Mouse (Mus musculus) liver, embryonic 15.5 days (tissue): ENCODE measurements around the gene Tm6sf1. TPM values are rescaled to one million over a fixed set of nuclear protein-coding genes. Genes with fewer than 3 reads are reported as not detected.
A peak's percentile ranks its signal among the peaks of the same experiment; 100 is the strongest.

ENCODE experiments used
- ATAC-seq: fragments of 200-750 bp; cut with Nextera tagmentation; 2 replicates; pipeline ENCODE4 v1.8.0; 2017; ENCODE audit warnings: moderate number of reproducible peaks, mild to moderate bottlenecking, moderate library complexity; ENCODE audit not compliant: insufficient read depth
- H3K27ac ChIP-seq: fragments of 300-500 bp; sonication (generic); replicated peaks from 2 replicates; pipeline ENCODE4 v1.5.1; 2015; ENCODE audit warnings: mild to moderate bottlenecking, inconsistent platforms
- H3K27me3 ChIP-seq: fragments of 300-500 bp; sonication (generic); 2 replicates; pipeline ENCODE4 v1.6.1; 2015; ENCODE audit warnings: mild to moderate bottlenecking, inconsistent platforms
- H3K36me3 ChIP-seq: fragments of 300-500 bp; sonication (generic); replicated peaks from 2 replicates; pipeline ENCODE4 v1.6.1; 2015; ENCODE audit warnings: moderate library complexity, mild to moderate bottlenecking, inconsistent platforms
- H3K4me1 ChIP-seq: fragments of 300-500 bp; sonication (generic); replicated peaks from 2 replicates; pipeline ENCODE4 v1.6.1; 2015; ENCODE audit warnings: inconsistent platforms
- H3K4me2 ChIP-seq: fragments of 300-500 bp; sonication (generic); 2 replicates; pipeline ENCODE4 v1.6.1; 2015; ENCODE audit warnings: moderate library complexity, mild to moderate bottlenecking, inconsistent platforms
- H3K4me3 ChIP-seq: fragments of 300-500 bp; sonication (generic); replicated peaks from 2 replicates; pipeline ENCODE4 v1.5.1; 2015; ENCODE audit warnings: mild to moderate bottlenecking, inconsistent platforms
- H3K9ac ChIP-seq: fragments of 300-500 bp; sonication (generic); 2 replicates; pipeline ENCODE4 v1.6.1; 2015; ENCODE audit warnings: moderate library complexity, mild to moderate bottlenecking, inconsistent platforms
- H3K9me3 ChIP-seq: fragments of 300-500 bp; sonication (generic); replicated peaks from 2 replicates; pipeline ENCODE4 v1.6.1; 2016; ENCODE audit warnings: inconsistent platforms
- WGBS: fragments of 180-500 bp; shearing (Covaris S2); methylation state at CpG from one replicate; pipeline ENCODE4 v1.1.7; 2015; ENCODE audit warnings: mixed read lengths; ENCODE audit not compliant: insufficient replicate concordance; 5-methylcytosine and 5-hydroxymethylcytosine counted together
- polyA plus RNA-seq: library from polyadenylated mRNA; unstranded; fragments of >200 nt; fragmentation: Nextera tagmentation; extraction: Ambion mirVana; gene quantifications from 2 replicates; pipeline ENCODE4 v1.2.1, GENCODE M21; 2015

The Tm6sf1 gene
- polyA plus RNA-seq, 1 experiment from 2014 or later: 11.1 TPM

DNA sequence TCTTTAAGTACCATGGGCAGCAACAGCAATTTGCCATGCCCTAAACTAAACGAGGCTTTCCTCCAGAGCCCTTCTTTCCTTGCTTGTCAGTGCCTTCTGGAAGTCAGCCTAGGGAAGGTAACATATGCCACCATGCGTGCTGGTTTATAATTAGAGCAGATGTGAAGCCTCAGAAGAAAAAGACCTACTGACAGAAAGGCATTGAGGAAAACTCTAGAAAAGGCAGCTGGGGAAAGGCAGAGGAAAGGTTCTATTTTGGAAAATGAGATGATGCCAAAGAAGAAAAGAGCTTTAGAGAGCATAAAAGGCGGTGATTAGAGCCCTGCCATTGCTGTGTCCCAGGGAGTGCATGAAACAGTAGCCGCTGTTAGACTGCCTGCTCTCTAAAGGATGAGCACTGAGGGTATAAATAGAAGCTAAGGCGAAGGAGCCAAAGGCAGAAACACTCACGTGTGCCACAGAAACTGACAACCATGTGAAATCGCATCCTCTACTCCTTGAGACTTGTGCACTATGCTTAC, 18.1 kb upstream of the Tm6sf1 start:
- no peak overlapping the region for H3K9ac ChIP-seq
- peaks cover 21% of the 10 kb centered on the region for H3K27me3 ChIP-seq
- 57% methylated on average over 7 of the region's 7 CpGs for WGBS
- H3K4me2 ChIP-seq: no peak overlapping the region
- H3K4me1 ChIP-seq: no peaks in the 10 kb centered on the region
- no peaks in the 10 kb centered on the region for H3K36me3 ChIP-seq
- H3K9me3 ChIP-seq: no peaks in the 10 kb centered on the region
- no peak overlapping the region for H3K4me3 ChIP-seq
- no peak for ATAC-seq
- no peak overlapping the region for H3K27ac ChIP-seq

DNA sequence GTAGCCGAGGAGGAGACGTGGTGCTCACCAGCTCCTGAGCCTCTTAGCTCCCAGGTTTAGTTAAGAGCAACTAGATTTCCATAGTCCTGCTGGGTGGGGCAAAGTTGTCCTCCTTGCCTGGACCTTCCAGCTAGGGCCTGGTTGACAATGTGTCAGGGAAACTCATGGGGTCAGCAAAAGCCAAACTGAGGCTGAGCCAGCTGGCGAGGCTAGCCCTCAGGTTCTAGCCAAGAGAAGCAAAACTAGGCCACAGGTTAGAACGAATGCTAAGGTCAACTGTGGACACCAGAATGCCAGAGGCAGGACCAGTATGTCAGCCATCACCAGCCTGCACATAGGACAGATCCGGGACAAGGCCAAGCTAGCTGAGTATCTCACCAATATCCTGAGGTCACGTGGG, 17.4 kb upstream of the Tm6sf1 start:
- H3K4me2 ChIP-seq: no peak overlapping the region
- 59% methylated on average over 6 of the region's 6 CpGs for WGBS
- no peak overlapping the region for H3K9ac ChIP-seq
- H3K4me3 ChIP-seq: no peak overlapping the region
- peaks cover 21% of the 10 kb centered on the region for H3K27me3 ChIP-seq
- H3K4me1 ChIP-seq: no peaks in the 10 kb centered on the region
- no peak overlapping the region for H3K27ac ChIP-seq
- no peaks in the 10 kb centered on the region for H3K9me3 ChIP-seq
- no peak for ATAC-seq
- H3K36me3 ChIP-seq: no peaks in the 10 kb centered on the region

- ATAC-seq: no peak
- Histone ChIP-seq H3K4me2 (no peak overlapping the region), H3K4me3 (no peak overlapping the region), H3K36me3 (no peaks in the 10 kb centered on the region), H3K9ac (no peak overlapping the region), H3K9me3 (no peaks in the 10 kb centered on the region), H3K27ac (no peak overlapping the region), H3K27me3 (peaks cover 25% of the 10 kb centered on the region), H3K4me1 (no peaks in the 10 kb centered on the region)
- WGBS: 67% methylated on average over 7 of the region's 7 CpGs
These were observed 16.7 kb upstream of the Tm6sf1 start for GRCm38 (mm10) chr7:81842141-81842540.

DNA sequence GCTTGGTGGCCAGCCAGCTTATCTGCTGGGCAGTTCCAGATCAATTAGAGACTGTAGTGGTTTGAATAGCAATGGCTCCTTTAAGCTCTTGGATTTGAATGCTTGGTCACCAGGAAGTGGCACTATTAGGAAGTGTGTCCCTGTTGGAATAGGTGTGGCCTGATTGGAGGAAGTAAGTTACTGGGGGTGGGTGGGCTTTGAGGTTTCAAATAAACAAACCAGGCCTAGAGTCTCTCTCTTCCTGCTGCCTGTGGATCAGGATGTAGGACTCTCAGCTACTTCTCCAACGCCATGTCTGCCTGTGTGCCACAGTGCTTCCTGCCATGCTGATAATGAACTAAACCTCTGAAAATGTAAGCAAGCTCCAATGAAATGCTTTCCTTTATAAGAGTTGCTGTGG, 15.8 kb upstream of the Tm6sf1 start:
- ATAC-seq: no peak
- H3K36me3 ChIP-seq: no peaks in the 10 kb centered on the region
- H3K27me3 ChIP-seq: peaks cover 29% of the 10 kb centered on the region
- H3K4me1 ChIP-seq: no peaks in the 10 kb centered on the region
- H3K4me2 ChIP-seq: no peak overlapping the region
- H3K9me3 ChIP-seq: no peaks in the 10 kb centered on the region
- no peak overlapping the region for H3K9ac ChIP-seq
- no peak overlapping the region for H3K27ac ChIP-seq
- WGBS: 14% methylated on average over 1 of the region's 1 CpGs
- no peak overlapping the region for H3K4me3 ChIP-seq

DNA sequence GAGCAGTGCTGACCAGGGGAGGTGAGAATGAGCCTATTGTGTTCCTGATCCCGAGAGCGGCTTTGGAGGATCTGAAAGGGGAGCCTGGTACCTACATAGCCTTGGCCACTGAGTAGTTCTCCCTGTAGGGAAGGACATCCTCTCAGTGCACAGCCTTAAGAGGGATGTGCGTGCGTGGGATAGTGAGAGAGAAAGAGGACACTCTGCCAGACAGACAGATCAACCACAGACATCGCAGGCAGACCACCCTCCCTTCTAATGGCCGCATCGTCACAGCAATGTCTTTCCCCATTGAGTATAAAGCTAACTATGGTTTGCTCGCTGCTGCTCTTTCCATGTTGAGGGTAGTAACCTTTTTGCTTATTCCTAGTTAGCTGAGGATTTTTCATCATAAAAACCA, 14.9 kb upstream of the Tm6sf1 start:
- Histone ChIP-seq H3K4me1 (no peaks in the 10 kb centered on the region), H3K27me3 (peaks cover 33% of the 10 kb centered on the region), H3K4me2 (no peak overlapping the region), H3K9ac (no peak overlapping the region), H3K4me3 (no peak overlapping the region), H3K36me3 (no peaks in the 10 kb centered on the region), H3K27ac (no peak overlapping the region), H3K9me3 (no peaks in the 10 kb centered on the region)
- 75% methylated on average over 8 of the region's 8 CpGs for WGBS
- ATAC-seq: no peak

GRCm38 (mm10) chr7:81844801-81845200, 14.0 kb upstream of the Tm6sf1 start:
- H3K4me1 ChIP-seq: no peaks in the 10 kb centered on the region; the same call in 1 of the 2 replicates
- no peak overlapping the region for H3K4me3 ChIP-seq
- no peak overlapping the region for H3K4me2 ChIP-seq
- H3K9ac ChIP-seq: no peak overlapping the region
- H3K9me3 ChIP-seq: no peaks in the 10 kb centered on the region
- H3K36me3 ChIP-seq: no peaks in the 10 kb centered on the region
- ATAC-seq: no peak
- H3K27me3 ChIP-seq: peaks cover 38% of the 10 kb centered on the region
- 72% methylated on average over 11 of the region's 11 CpGs for WGBS
- H3K27ac ChIP-seq: no peak overlapping the region

- Histone ChIP-seq H3K4me1 (no peaks in the 10 kb centered on the region; the same call in 1 of the 2 replicates), H3K4me3 (no peak overlapping the region), H3K36me3 (no peaks in the 10 kb centered on the region), H3K4me2 (no peak overlapping the region), H3K27ac (no peak overlapping the region), H3K9me3 (no peaks in the 10 kb centered on the region), H3K9ac (no peak overlapping the region), H3K27me3 (peaks cover 42% of the 10 kb centered on the region)
- WGBS: 61% methylated on average over 3 of the region's 3 CpGs
- no peak for ATAC-seq
These were observed 13.5 kb upstream of the Tm6sf1 start for GRCm38 (mm10) chr7:81845313-81845712.

DNA sequence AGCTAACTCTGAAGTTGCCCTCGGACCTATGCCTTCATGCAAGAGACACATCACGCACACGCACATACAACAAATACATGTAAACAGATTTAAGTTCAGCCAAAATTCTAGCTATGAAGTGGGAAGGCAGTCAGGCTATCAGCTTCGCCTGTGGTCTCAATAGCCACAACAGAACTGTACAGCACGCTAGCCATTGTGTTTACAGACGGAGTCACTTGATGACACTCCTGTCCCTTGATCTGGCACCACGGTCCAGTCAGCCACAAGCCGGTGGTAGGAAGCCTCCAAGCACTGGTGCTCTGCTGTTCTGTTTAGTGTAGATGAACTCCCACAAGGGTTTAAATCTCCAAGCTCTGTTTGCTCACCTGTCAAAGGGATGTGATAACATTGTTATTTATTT, 12.8 kb upstream of the Tm6sf1 start:
- WGBS: 60% methylated on average over 8 of the region's 8 CpGs
- Histone ChIP-seq H3K4me2 (no peak overlapping the region), H3K27ac (no peak overlapping the region), H3K27me3 (peaks cover 36% of the 10 kb centered on the region), H3K4me3 (no peak overlapping the region), H3K9ac (no peak overlapping the region), H3K4me1 (no peaks in the 10 kb centered on the region; the same call in 1 of the 2 replicates), H3K36me3 (no peaks in the 10 kb centered on the region), H3K9me3 (no peaks in the 10 kb centered on the region)
- no peak for ATAC-seq

GRCm38 (mm10) chr7:81847010-81847409, 11.8 kb upstream of the Tm6sf1 start:
- Histone ChIP-seq H3K4me1 (peaks cover 10% of the 10 kb centered on the region), H3K4me3 (no peak overlapping the region)
- ATAC-seq: no peak

GRCm38 (mm10) chr7:81847777-81848176, 11.0 kb upstream of the Tm6sf1 start:
- Histone ChIP-seq H3K27ac (no peak overlapping the region), H3K9me3 (no peaks in the 10 kb centered on the region), H3K36me3 (no peaks in the 10 kb centered on the region), H3K4me2 (no peak overlapping the region), H3K4me1 (peaks cover 11% of the 10 kb centered on the region), H3K4me3 (no peak overlapping the region), H3K27me3 (peaks cover 37% of the 10 kb centered on the region), H3K9ac (no peak overlapping the region)
- 76% methylated on average over 4 of the region's 4 CpGs for WGBS
- no peak for ATAC-seq

More at GRCm38 (mm10) chr7:81847010-81847409, 11.8 kb upstream of the Tm6sf1 start:
- 53% methylated on average over 8 of the region's 8 CpGs for WGBS
- H3K4me2 ChIP-seq: no peak overlapping the region
- no peak overlapping the region for H3K27ac ChIP-seq
- peaks cover 36% of the 10 kb centered on the region for H3K27me3 ChIP-seq
- no peaks in the 10 kb centered on the region for H3K9me3 ChIP-seq
- no peaks in the 10 kb centered on the region for H3K36me3 ChIP-seq
- no peak overlapping the region for H3K9ac ChIP-seq

GRCm38 (mm10) chr7:81849214-81849613, 9.6 kb upstream of the Tm6sf1 start:
- no peak overlapping the region for H3K4me2 ChIP-seq
- ATAC-seq: peak; percentile 44
- no peak overlapping the region for H3K9ac ChIP-seq
- 0 out of 2 replicates have a peak overlapping the region, but pooled peaks have one; percentile 38 for H3K27ac ChIP-seq
- H3K36me3 ChIP-seq: no peaks in the 10 kb centered on the region
- WGBS: 38% methylated on average over 5 of the region's 5 CpGs
- no peak overlapping the region for H3K4me3 ChIP-seq
- peaks cover 12% of the 10 kb centered on the region for H3K4me1 ChIP-seq
- no peaks in the 10 kb centered on the region for H3K9me3 ChIP-seq
- H3K27me3 ChIP-seq: peaks cover 37% of the 10 kb centered on the region

- H3K4me2 ChIP-seq: no peak overlapping the region
- 0 out of 2 replicates have a peak overlapping the region, but pooled peaks have one; percentile 38 for H3K27ac ChIP-seq
- no peak overlapping the region for H3K4me3 ChIP-seq
- no peaks in the 10 kb centered on the region for H3K36me3 ChIP-seq
- ATAC-seq: no peak
- H3K9me3 ChIP-seq: no peaks in the 10 kb centered on the region
- peaks cover 15% of the 10 kb centered on the region for H3K4me1 ChIP-seq
- H3K27me3 ChIP-seq: peaks cover 37% of the 10 kb centered on the region
- no peak overlapping the region for H3K9ac ChIP-seq
- 51% methylated on average over 7 of the region's 7 CpGs for WGBS
These were observed 9.2 kb upstream of the Tm6sf1 start for GRCm38 (mm10) chr7:81849633-81850032.
